Mouse (Mus musculus) ES-Bruce4 (cell line): ENCODE results near the gene Rassf2. TPM values are rescaled to one million over a fixed set of nuclear protein-coding genes. Genes with fewer than 3 reads are reported as not detected.

Experiments
- H3K27ac ChIP-seq: 2 replicates; pipeline ENCODE4 v1.5.1; 2012; ENCODE audit warnings: low read length, inconsistent platforms; ENCODE audit not compliant: insufficient read depth
- H3K27me3 ChIP-seq: 2 replicates; pipeline ENCODE4 v1.6.1; 2012; ENCODE audit warnings: mild to moderate bottlenecking, low read length, inconsistent platforms; ENCODE audit not compliant: control insufficient read depth, poor library complexity, insufficient read depth, severe bottlenecking
- H3K36me3 ChIP-seq: 2 replicates; pipeline ENCODE4 v1.6.1; 2012; ENCODE audit warnings: inconsistent platforms, mild to moderate bottlenecking, low read length, moderate library complexity; ENCODE audit not compliant: control insufficient read depth, poor library complexity, insufficient read depth, severe bottlenecking
- H3K4me1 ChIP-seq: one replicate; pipeline ENCODE4 v1.8.1; 2011; ENCODE audit warnings: low read length; ENCODE audit not compliant: control insufficient read depth, insufficient read depth
- H3K4me3 ChIP-seq: 2 replicates; pipeline ENCODE4 v1.5.1; 2011; ENCODE audit warnings: low read depth, mild to moderate bottlenecking, low read length
- H3K9ac ChIP-seq: 2 replicates; pipeline ENCODE4 v1.6.1; 2012; ENCODE audit warnings: low read depth, mild to moderate bottlenecking, inconsistent platforms; ENCODE audit not compliant: poor library complexity, severe bottlenecking
- H3K9me3 ChIP-seq: replicated peaks from 2 replicates; pipeline ENCODE4 v1.6.1; 2012; ENCODE audit warnings: mild to moderate bottlenecking, low read length, inconsistent platforms; ENCODE audit not compliant: control insufficient read depth, poor library complexity, insufficient read depth, severe bottlenecking
- CTCF ChIP-seq: IDR thresholded peaks from one replicate; pipeline ENCODE4 v1.8.1; 2011; ENCODE audit warnings: low read depth, low read length
- EP300 ChIP-seq: IDR thresholded peaks from 2 replicates; pipeline ENCODE4 v1.6.1; 2011; ENCODE audit warnings: low read depth, low read length; ENCODE audit not compliant: insufficient read depth
- POLR2A ChIP-seq: IDR thresholded peaks from one replicate; pipeline ENCODE4 v1.8.1; 2011; ENCODE audit warnings: low read length; ENCODE audit not compliant: insufficient read depth
- polyA plus RNA-seq: library from polyadenylated mRNA; stranded (reverse); fragments of >200 nt; gene quantifications from 2 replicates; pipeline ENCODE4 v1.2.4, GENCODE M21; 2011; ENCODE audit warnings: low read depth; ENCODE audit not compliant: missing spikeins, insufficient read depth, insufficient read length

The Rassf2 gene
- polyA plus RNA-seq, 1 experiment = 4.3 TPM

GRCm38 (mm10) chr2:131995742-131996141 lies 34.3 kb downstream of the Rassf2 start:
- no peak for TF ChIP-seq CTCF
- TF ChIP-seq EP300 = no peak
- TF ChIP-seq POLR2A = no peak
- no peaks in the 10 kb centered on the region for H3K36me3 ChIP-seq
- H3K9ac ChIP-seq = no peak overlapping the region
- H3K4me1 ChIP-seq = no peaks in the 10 kb centered on the region
- no peak overlapping the region for H3K27ac ChIP-seq
- H3K4me3 ChIP-seq = no peak overlapping the region
- H3K27me3 ChIP-seq = no peaks in the 10 kb centered on the region
- no peaks in the 10 kb centered on the region for H3K9me3 ChIP-seq

- Histone ChIP-seq H3K9me3 (no peaks in the 10 kb centered on the region), H3K36me3 (no peaks in the 10 kb centered on the region), H3K4me3 (no peak overlapping the region), H3K27ac (no peak overlapping the region), H3K4me1 (no peaks in the 10 kb centered on the region), H3K9ac (no peak overlapping the region), H3K27me3 (no peaks in the 10 kb centered on the region)
- TF ChIP-seq CTCF (no peak), EP300 (no peak), POLR2A (no peak)
Measured at GRCm38 (mm10) chr2:131994971-131995370, 35.1 kb downstream of the Rassf2 start.

GRCm38 (mm10) chr2:131993563-131994088 lies 36.4 kb downstream of the Rassf2 start:
- no peaks in the 10 kb centered on the region for H3K9me3 ChIP-seq
- H3K27ac ChIP-seq = no peak overlapping the region
- no peak overlapping the region for H3K9ac ChIP-seq
- no peaks in the 10 kb centered on the region for H3K4me1 ChIP-seq
- no peak overlapping the region for H3K4me3 ChIP-seq
- H3K36me3 ChIP-seq = no peaks in the 10 kb centered on the region
- no peak for TF ChIP-seq EP300
- TF ChIP-seq CTCF = no peak
- no peak for TF ChIP-seq POLR2A
- no peaks in the 10 kb centered on the region for H3K27me3 ChIP-seq

DNA sequence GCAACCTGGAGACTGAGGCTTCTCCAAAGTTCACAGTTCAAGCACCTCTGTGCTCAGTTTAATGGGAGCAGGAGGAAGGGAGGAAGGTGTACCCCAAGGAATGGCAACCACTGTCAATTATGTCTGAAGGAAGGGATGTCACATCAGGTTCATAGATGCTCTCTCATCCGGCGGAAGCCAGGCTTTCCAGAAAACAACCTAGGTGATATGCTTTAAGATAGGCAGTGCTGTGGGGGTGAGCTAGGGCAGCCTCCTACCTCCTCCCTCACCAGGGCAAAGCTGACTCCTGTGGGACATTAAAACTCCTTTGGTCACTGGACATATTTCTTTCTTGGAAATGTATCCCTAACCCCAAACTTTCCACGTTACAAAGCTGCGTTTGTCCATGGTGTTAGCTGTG lies 36.9 kb downstream of the Rassf2 start:
- no peaks in the 10 kb centered on the region for H3K4me1 ChIP-seq
- no peak overlapping the region for H3K4me3 ChIP-seq
- no peaks in the 10 kb centered on the region for H3K36me3 ChIP-seq
- H3K9ac ChIP-seq = no peak overlapping the region
- H3K27ac ChIP-seq = no peak overlapping the region
- TF ChIP-seq EP300 (no peak), CTCF (no peak), POLR2A (no peak)
- no peaks in the 10 kb centered on the region for H3K9me3 ChIP-seq
- no peaks in the 10 kb centered on the region for H3K27me3 ChIP-seq

- Histone ChIP-seq H3K27ac (no peak overlapping the region), H3K36me3 (no peaks in the 10 kb centered on the region), H3K9me3 (no peaks in the 10 kb centered on the region), H3K27me3 (no peaks in the 10 kb centered on the region), H3K9ac (no peak overlapping the region), H3K4me3 (no peak overlapping the region), H3K4me1 (no peaks in the 10 kb centered on the region)
- no peak for TF ChIP-seq CTCF
- TF ChIP-seq POLR2A = no peak
- no peak for TF ChIP-seq EP300
Measured at GRCm38 (mm10) chr2:131992487-131992886, 37.6 kb downstream of the Rassf2 start.

- Histone ChIP-seq H3K27ac (no peak overlapping the region), H3K9ac (no peak overlapping the region), H3K36me3 (no peaks in the 10 kb centered on the region), H3K9me3 (no peaks in the 10 kb centered on the region), H3K4me1 (no peaks in the 10 kb centered on the region), H3K4me3 (no peak overlapping the region), H3K27me3 (no peaks in the 10 kb centered on the region)
- no peak for TF ChIP-seq POLR2A
Measured at GRCm38 (mm10) chr2:131988550-131988949, 41.5 kb downstream of the Rassf2 start.
